Mouse (Mus musculus) layer of hippocampus, adult 2 months (tissue): ENCODE results near the gene Mcm2. TPM values are rescaled to one million over a fixed set of nuclear protein-coding genes. Genes with fewer than 3 reads are reported as not detected.

ENCODE experiments used
- DNase-seq, 2 experiments: peaks; one replicate each; pipeline ENCODE4 v3.0.0; 2022; ENCODE audit warnings: low spot score in 2 of 2
- H3K27ac ChIP-seq: fragments of 200-600 bp; 2 replicates; pipeline ENCODE4 v1.8.1; 2022
- H3K4me3 ChIP-seq: fragments of 200-600 bp; 2 replicates; pipeline ENCODE4 v1.8.1; 2022; ENCODE audit warnings: mild to moderate bottlenecking
- CTCF ChIP-seq: fragments of 200-600 bp; conservative IDR thresholded peaks from 2 replicates; pipeline ENCODE4 v1.8.1; 2022; ENCODE audit warnings: antibody characterized with exemption, mild to moderate bottlenecking, moderate library complexity
- total RNA-seq, 2 experiments: library from RNA; stranded (reverse); gene quantifications; 2 replicates each; pipeline ENCODE4 v1.2.3; 2021

The Mcm2 gene
- total RNA-seq, 2 experiments from 2014 or later = 5.7 to 7.4 TPM

DNA sequence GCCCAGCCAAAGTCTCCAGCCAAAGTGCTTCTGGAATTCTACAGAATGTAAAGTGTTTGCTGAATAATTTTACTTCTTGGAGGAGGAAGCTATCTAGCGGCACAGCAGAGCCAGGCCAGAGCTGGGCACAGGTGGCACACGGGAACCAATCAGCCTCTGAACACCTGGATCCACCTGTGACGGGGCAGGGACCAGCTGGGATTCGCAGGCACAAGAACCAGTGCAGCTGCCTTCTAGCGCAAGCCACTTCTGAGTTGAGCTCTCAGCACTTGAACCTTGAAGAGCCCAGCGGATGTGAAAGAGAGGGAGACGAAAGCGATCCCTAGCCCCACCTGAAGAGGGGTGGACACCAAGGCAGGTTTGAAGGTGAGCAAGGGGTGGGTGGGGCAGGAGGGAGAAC, 20.2 kb upstream of the Mcm2 start:
- no peak overlapping the region for H3K27ac ChIP-seq
- H3K4me3 ChIP-seq = no peak overlapping the region
- DNase-seq = no peak
- no peak for TF ChIP-seq CTCF

DNA sequence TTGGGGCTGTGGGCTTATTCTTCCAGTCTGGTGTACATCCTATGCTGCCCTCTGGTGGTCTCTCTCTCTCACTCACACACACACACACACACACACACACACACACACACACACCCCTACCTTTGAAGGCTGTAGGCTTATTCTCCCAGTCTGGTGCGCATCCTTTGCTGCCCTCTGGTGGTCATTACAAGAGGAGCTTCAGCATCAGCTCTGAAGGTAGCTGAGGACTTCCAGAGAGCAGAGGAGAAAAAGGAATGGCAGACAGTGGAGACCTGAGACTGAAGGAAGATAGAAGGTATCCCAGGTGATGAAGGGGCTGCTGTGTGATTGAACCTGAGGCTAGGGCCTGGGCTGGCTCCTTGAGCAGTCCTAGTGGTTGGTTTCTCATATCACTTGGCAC, 17.6 kb upstream of the Mcm2 start:
- DNase-seq = peak in 1 of 2 experiments; percentile 59
- no peak overlapping the region for H3K4me3 ChIP-seq
- TF ChIP-seq CTCF = peak; percentile 76

DNA sequence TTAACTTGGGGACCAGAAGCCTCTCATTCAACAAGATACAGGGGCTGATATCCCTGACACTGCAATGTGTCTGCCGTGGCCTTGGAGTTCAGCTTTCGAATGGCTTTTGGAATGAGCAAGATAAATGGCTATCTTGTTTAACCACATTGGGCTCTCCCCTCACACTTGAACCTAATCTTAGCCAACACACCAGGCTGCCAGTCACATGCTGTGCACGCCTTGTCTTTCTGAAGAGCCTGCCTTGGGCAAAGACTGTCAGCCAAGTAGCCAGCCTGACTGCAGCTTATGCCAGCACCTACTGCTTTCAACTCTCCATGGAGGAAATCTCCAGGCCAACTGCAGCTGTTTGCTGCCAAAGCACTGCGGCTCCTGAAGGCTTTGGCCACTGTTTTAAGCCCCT, 16.9 kb upstream of the Mcm2 start:
- peak in 1 of 2 experiments; percentile 59 for DNase-seq
- Histone ChIP-seq H3K27ac (no peak overlapping the region; the same call in 1 of the 2 replicates), H3K4me3 (no peak overlapping the region)
- no peak for TF ChIP-seq CTCF

More for the DNA sequence above, 17.6 kb upstream of the Mcm2 start:
- no peak overlapping the region for H3K27ac ChIP-seq

DNA sequence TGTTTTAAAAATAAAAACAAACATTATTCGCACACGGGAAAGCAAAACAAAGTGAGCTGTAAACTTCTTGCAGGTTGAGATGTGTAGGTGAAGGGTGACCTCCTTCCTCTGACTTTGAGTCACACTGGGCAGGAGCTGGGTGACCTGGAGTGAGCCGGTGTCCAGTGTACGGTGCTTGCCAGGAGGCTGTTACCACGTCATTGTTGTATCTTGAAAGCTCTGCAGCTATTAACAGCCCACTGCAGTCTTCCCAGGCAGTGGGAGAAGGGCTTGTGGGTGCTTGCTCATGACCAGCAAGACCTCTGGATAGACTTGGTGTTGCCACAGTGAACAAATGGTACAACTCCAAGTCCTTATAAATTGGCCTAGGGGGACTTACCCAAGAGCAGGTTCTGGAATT, 16.2 kb upstream of the Mcm2 start:
- TF ChIP-seq CTCF = no peak
- Histone ChIP-seq H3K27ac (no peak overlapping the region), H3K4me3 (no peak overlapping the region)
- no peak for DNase-seq

DNA sequence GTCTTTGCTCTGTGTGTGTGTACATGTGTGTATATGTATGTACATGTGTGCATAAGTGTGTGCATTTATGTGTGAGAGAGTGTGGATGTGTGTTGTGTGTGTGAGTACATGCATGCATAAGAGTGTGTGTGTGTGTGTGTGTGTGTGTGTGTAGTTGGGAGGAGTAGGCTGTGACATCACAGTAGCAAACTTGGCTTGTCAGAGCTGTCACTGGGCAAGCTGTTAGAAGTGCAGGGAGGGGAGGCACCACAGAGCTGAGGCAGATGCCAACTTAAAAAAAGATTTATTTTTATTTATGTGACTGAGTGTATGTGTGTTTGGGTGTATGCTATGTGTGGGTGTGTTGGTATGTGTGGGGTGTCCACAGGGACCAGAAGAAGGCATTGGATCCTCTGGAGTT, 14.9 kb upstream of the Mcm2 start:
- H3K4me3 ChIP-seq = no peak overlapping the region
- no peak for DNase-seq
- TF ChIP-seq CTCF = no peak
- H3K27ac ChIP-seq = no peak overlapping the region

DNA sequence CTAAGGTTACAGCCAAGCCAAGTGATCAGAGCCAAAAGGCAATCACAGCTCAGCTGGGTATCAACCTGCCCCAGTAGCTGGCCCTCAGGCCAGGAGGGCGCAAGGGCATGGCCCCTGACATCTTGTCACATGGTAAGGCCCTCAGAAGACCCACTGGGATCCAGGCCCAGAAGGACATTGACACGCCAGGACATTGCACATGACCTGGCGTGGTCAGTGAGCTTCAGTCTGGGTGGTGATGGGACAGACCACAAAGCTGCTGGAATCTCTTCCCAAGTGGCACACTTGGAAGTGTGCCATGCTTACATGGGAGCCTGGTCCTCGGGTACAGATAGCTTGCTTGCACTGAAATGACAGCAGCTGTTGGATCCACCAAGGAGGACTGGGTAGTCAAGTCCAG, 14.4 kb upstream of the Mcm2 start:
- no peak for TF ChIP-seq CTCF
- no peak overlapping the region for H3K4me3 ChIP-seq
- DNase-seq = no peak
- no peak overlapping the region for H3K27ac ChIP-seq

DNA sequence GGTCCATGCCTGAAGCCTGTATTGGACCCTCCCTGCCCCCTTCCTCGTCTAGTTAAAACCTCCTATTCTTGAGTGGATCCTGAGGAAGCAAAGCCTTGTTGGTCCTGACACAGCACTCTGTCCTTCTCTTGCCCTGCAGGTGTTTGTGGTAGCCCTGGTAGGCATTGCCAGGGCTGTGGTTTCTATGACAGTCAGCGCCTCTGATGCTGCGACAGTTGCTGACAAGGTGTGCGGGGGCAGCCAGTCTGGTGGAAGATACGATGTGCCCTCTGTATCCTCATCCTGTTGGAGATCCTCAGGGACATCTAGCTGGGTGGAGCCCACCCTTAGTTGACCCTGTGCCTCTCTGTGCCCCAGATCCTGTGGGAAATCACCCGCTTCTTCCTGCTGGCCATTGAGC, 10.6 kb upstream of the Mcm2 start:
- no peak overlapping the region for H3K4me3 ChIP-seq
- H3K27ac ChIP-seq = no peak overlapping the region
- no peak for DNase-seq
- TF ChIP-seq CTCF = no peak

DNA sequence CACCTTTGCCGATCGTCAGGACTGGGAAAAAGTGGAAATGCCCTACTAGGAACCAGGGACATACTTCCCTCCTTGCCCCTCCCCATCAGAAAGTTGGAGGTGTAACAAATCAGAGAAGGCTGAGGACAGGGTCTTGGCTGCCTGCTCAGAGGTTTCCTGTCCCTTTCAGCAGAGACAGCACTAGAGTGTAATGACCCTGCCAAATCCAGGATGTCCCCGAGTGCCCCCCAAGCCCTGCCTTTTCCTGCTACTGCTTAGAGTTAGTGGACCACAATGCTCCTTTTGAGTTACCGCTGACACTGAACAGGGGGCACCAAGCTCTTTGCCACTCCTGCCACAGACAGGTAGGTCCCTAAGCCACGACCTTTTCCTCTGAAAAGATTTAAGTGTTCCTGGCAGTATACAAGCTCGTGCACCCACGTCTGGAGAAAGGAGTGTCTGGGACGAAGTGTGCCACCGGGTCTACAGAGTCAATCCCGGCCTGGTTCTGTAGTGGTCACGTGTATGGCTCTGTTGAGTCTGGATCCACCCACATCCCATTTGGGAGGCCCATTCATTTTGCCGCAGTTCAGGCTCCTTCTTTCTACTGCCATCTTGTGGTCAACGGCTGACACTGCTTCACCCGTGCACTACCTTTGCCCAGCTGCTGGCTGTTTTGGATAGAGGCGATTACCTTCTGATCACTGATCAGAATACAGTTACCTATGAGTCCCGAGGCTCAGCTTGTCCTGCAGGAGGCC, 8.0 kb upstream of the Mcm2 start:
- peak; percentile 94 for TF ChIP-seq CTCF
- DNase-seq = peak; percentile 65
- Histone ChIP-seq H3K27ac (no peak overlapping the region), H3K4me3 (no peak overlapping the region)

DNA sequence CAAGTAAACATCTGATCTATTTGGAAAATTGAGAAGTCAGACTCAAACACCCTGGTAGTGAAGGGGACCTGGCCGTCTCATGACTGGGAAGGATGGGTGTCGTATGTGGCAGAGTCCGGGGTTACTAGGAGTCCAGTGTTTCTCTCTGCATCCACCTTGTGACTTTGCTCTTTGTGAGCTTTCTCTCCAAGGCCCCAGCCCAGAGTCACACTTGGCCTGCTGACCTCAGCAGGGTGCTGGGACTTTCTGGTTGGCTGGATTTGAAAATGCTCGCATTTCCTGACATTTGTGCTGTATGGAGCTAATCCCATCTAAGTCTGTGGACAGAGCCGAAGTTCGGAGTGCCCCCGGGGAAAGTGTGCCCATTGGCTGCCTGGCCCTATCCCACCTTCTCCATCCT, 6.5 kb upstream of the Mcm2 start:
- no peak for TF ChIP-seq CTCF
- DNase-seq = no peak
- Histone ChIP-seq H3K4me3 (no peak overlapping the region), H3K27ac (no peak overlapping the region)

DNA sequence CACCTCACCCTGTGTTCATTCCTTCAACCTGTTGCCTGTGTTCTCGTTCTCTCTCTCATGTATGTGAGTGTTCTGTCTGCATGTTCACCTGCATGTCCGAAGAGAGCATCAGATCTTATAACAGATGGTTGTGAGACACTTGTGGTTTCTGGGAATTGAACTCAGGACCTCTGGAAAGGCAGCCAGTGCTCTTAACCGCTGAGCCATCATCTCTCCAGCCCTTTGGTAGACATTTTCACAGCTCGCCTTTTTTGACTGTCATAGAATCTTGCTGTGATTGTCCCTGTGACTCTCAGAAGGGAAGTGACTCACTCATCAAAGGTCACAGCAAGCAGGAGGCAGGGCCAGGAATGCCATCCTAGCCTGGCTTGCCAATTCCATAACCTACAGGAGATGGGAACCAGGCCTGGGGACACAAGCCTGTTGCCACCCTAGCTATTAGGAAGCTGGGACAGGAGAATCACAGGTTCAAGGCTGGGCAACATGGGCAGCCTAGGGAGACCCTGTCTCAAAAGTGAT, 5.9 kb upstream of the Mcm2 start:
- Histone ChIP-seq H3K27ac (no peak overlapping the region), H3K4me3 (no peak overlapping the region)
- TF ChIP-seq CTCF = no peak
- no peak for DNase-seq

DNA sequence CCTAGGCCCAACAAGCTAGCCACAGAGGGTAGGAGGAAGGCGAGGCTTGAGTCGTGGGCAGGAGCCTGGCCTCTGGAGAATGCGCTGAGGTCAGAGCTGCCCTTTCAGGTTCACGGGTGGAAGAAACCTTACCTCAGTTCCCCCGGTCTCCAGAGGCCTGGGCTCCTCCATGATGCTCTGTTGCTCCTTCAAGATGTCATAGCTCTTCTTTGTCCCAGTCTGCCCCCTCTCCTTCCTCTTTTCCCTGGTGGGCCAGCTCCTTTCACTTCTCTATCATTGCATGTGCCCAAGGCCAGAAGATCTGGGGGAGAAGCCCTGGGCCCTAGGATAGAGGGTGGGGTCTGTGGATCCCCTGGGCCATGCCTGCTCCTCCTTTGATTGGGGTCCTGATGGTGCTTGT, 5.1 kb upstream of the Mcm2 start:
- no peak for DNase-seq
- TF ChIP-seq CTCF = no peak
- H3K4me3 ChIP-seq = peak overlapping the region; percentile 98; the same call in 1 of the 2 replicates
- no peak overlapping the region for H3K27ac ChIP-seq

DNA sequence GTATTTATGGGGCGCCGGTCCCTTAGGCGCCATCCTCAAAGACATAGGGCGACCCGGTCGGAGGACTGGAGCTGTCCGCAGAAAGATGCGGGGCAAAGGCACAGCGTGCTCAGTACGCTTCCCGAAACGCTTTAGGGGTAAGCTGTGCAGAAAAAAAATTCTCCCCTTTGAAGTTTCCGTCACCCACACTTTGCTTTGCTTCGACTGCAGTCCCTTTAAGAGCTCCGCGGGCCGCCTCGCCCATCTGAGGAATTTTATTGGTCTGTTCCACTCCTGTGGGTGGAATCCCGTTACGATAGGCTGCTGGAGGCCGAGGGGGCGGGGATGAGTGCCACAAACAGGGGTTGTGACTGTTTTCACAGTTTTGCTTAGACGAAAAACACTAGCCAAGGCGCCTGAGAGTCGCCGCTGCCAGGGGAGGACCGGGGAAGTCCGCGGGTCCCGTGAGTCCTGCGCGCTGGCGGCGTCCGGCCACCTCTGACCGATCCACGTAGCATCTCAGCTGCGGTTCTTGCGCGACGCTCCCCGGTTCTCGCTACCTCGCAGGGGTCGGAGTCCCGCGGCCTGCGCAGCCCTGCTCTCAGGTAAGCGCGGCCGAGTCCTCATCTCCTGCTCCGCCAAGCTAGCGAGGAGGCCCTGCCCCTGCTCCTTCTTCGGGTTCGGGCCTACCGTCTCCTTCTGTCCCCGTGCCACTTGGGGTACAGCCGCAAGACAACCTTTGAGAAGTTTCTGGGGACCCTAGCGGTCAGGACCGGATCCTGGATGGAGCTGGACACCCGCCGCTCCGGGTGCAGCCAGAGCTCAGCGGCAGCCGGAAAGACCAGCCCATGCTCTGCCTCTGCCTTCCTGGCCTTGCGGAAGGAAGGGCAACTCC, 3.6 kb upstream of the Mcm2 start, which contains the start of gene Tpra1:
Gene Tpra1 (plus strand): TSS at position 305 of the 874 bp plus-strand sequence.
- TF ChIP-seq CTCF = peak; percentile 52
- Histone ChIP-seq H3K4me3 (peak within 1 kb of the TSS; percentile 98), H3K27ac (peak within 1 kb of the TSS; percentile 95)
- DNase-seq = peak; percentile 91 to 95

DNA sequence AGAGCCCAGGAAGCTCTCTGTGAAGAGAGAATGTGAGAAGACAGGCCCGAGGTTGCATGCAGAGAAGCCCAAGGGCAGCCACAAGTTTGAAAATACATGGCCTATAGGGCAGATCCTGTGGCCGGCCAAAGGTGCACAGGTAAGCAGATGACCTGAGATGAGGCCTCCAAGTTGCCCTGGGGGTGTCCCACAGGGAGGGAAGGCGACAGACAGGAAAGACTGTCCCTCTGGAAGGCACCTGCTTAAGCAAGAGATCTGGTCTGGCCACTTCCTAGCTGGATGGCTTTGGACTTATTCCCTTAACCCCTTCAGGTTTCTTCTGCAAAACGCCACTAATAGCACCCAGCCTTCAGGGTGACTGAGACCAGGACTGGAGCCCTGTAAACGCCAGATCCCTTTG, 2.9 kb upstream of the Mcm2 start:
- no peak for DNase-seq
- H3K27ac ChIP-seq = peak overlapping the region; percentile 95
- no peak for TF ChIP-seq CTCF
- peak overlapping the region; percentile 98 for H3K4me3 ChIP-seq
